Mouse (Mus musculus): ENCODE measurements around the gene Gm8094. TPM values are rescaled to one million over a fixed set of nuclear protein-coding genes. Genes with fewer than 3 reads are reported as not detected.
"Not testable (repeated sequence)": the region's sequence is repeated elsewhere in the genome, so short reads cannot be mapped to it uniquely, and the experiment has no call there.

The Gm8094 gene
- not detected in 2 replicates for polyA plus RNA-seq (2015; fragmentation: Nextera tagmentation; extraction: Ambion mirVana)

DNA sequence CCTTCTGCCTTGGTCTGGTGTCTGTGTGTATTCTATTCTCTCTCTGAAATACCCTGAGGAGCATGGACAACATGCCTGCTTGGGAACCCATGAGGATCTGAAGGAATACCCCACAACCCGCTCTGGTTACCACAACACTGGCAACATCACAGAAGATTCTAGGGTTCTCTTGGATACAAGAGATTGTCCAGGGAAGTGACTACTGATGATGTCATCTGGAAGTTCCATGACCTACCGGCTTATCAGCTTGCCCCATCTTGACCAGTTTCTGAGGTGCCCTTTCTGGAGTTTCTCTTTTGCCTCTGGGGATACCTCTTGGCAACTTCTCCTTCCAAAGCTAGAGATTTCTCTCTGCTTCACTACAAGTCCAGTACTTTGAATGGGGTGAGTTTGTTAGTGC is at the start of gene Gm8094:
Gm8094 (minus strand) TSS at position 101 of the 400 bp plus-strand sequence.
- not testable (repeated sequence) for H3K4me3 ChIP-seq

DNA sequence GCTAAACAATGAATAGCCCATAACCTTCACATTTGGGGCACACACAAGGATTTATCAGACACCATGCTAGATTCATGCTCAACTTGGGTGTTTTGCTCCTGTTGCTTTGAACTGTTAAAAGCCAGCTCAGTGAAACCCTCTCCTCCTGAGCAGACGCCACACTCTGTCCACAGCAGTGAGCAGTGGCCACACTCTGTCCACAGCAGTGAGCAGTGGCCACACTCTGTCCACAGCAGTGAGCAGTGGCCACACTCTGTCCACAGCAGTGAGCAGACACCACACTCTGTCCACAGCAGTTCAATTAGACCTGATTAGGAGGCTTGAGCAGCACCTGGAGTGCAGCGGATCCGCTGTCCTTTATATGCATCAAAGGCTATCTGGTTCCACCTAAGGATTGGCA is 43.2 kb upstream of the Gm8094 start:
- H3K9ac ChIP-seq; H3K36me3 ChIP-seq; H3K27ac ChIP-seq; H3K4me2 ChIP-seq (replicated peaks); H3K27me3 ChIP-seq; H3K4me1 ChIP-seq; H3K9me3 ChIP-seq; H3K4me3 ChIP-seq; ATAC-seq (ENCODE audit: low FRiP score, low read depth): not testable (repeated sequence)
- 85% methylated on average over 3 of the region's 3 CpGs for whole genome bisulfite sequencing

More for the DNA sequence above, at the start of gene Gm8094:
- H3K27me3 ChIP-seq; ATAC-seq (ENCODE audit: low FRiP score, low read depth); H3K4me1 ChIP-seq; H3K27ac ChIP-seq; H3K36me3 ChIP-seq; H3K9ac ChIP-seq; H3K4me2 ChIP-seq (replicated peaks); H3K9me3 ChIP-seq: not testable (repeated sequence)
- WGBS, result 82% methylated on average over 2 of the region's 2 CpGs

DNA sequence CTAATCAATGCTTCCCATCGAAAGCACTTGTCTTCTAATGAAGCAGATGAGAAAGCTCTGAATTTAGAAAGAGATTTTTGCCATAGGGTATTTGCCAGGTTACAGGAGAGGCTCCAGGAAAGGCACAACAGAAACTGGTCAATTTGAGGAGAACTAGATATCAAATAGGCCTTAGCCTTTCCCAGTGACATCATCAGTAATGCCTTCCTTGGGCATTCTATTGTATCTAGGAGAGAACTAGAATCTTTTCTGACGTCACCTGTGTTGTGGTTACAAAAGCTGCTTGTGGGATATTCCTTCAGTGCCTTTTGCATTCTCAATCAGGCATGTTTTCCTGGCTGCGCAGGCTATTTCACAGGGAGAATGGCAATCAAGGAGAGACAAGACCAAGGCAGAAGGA is 23.9 kb upstream of the Gm8094 start, which contains the start of gene Gm8104:
Gm8104 (plus strand) TSS at position 301 of the 400 bp plus-strand sequence.
- not testable (repeated sequence) for ATAC-seq (ENCODE audit: low FRiP score, low read depth); H3K4me3 ChIP-seq; H3K27me3 ChIP-seq; H3K27ac ChIP-seq; H3K4me1 ChIP-seq; H3K4me2 ChIP-seq (replicated peaks); H3K36me3 ChIP-seq; H3K9ac ChIP-seq; H3K9me3 ChIP-seq
- WGBS, result 79% methylated on average over 3 of the region's 3 CpGs

GRCm38 (mm10) chr14:43089103-43089919 is 12.9 kb upstream of the Gm8094 start:
- H3K4me1 ChIP-seq; ATAC-seq (ENCODE audit: low FRiP score, low read depth): not testable (repeated sequence)

GRCm38 (mm10) chr14:43084936-43085730 is 8.7 kb upstream of the Gm8094 start:
- not testable (repeated sequence) for H3K4me1 ChIP-seq; H3K4me3 ChIP-seq; H3K36me3 ChIP-seq; H3K27me3 ChIP-seq; H3K9me3 ChIP-seq; H3K27ac ChIP-seq; H3K4me2 ChIP-seq (replicated peaks); H3K9ac ChIP-seq; ATAC-seq (ENCODE audit: low FRiP score, low read depth)
- 79% methylated on average over 1 of the region's 1 CpGs for WGBS

More at GRCm38 (mm10) chr14:43089103-43089919, 12.9 kb upstream of the Gm8094 start:
- not testable (repeated sequence) for H3K27ac ChIP-seq; H3K9me3 ChIP-seq; H3K4me2 ChIP-seq (replicated peaks); H3K27me3 ChIP-seq; H3K9ac ChIP-seq; H3K4me3 ChIP-seq; H3K36me3 ChIP-seq
- WGBS, result 38% methylated on average over 1 of the region's 14 CpGs

DNA sequence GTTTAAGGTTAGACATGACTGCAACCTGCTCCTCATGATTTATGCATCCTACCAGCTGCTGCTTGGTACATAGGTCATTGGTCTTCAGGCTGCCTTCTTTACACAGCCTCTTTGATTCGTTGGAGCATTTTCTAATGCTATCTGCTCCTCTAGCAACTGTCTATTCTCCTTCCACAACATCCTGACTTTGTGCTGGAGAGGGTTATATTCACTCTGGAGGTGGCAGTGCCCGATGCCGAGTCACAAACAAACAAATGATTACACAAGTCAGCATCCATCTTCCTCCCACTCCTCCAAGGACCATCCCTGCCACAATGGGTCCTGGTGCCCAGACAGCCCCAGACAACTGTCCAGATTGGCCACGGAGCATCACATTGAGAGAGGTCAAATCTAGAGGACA is 16.3 kb downstream of the Gm8094 start:
- H3K9ac ChIP-seq; ATAC-seq (ENCODE audit: low FRiP score, low read depth): not testable (repeated sequence)
- 70% methylated on average over 4 of the region's 4 CpGs for WGBS

GRCm38 (mm10) chr14:43058063-43058462 is 18.4 kb downstream of the Gm8094 start:
- H3K9ac ChIP-seq; H3K4me2 ChIP-seq (replicated peaks); ATAC-seq (ENCODE audit: low FRiP score, low read depth); H3K4me1 ChIP-seq; H3K27me3 ChIP-seq; H3K4me3 ChIP-seq; H3K36me3 ChIP-seq; H3K9me3 ChIP-seq; H3K27ac ChIP-seq: not testable (repeated sequence)
- 79% methylated on average over 3 of the region's 3 CpGs for WGBS

More for the DNA sequence above, 16.3 kb downstream of the Gm8094 start:
- H3K27ac ChIP-seq; H3K9me3 ChIP-seq; H3K4me1 ChIP-seq; H3K4me2 ChIP-seq (replicated peaks); H3K36me3 ChIP-seq; H3K27me3 ChIP-seq; H3K4me3 ChIP-seq: not testable (repeated sequence)

Other genes starting within 250 kb of the Gm8094 start
- gene Gm21977, start 223.2 kb downstream of the Gm8094 start, polyA plus RNA-seq (2015; fragmentation: Nextera tagmentation; extraction: Ambion mirVana), result not detected in 2 replicates
- gene Gm8082, start 83.0 kb downstream of the Gm8094 start, polyA plus RNA-seq (2015; fragmentation: Nextera tagmentation; extraction: Ambion mirVana), result not detected in 2 replicates
- not detected in 2 replicates for gene Gm10376, start 61.0 kb downstream of the Gm8094 start, polyA plus RNA-seq (2015; fragmentation: Nextera tagmentation; extraction: Ambion mirVana)
- 0.08 TPM in 1 of 2 replicates, not detected in the other for gene Gm8104, start 24.0 kb upstream of the Gm8094 start, polyA plus RNA-seq (2015; fragmentation: Nextera tagmentation; extraction: Ambion mirVana)
- not detected in 2 replicates for gene Gm7233, start 103.2 kb upstream of the Gm8094 start, polyA plus RNA-seq (2015; fragmentation: Nextera tagmentation; extraction: Ambion mirVana)
- not detected in 2 replicates for gene Gm8122, start 158.7 kb upstream of the Gm8094 start, polyA plus RNA-seq (2015; fragmentation: Nextera tagmentation; extraction: Ambion mirVana)
- gene Gm8126, start 182.0 kb upstream of the Gm8094 start, polyA plus RNA-seq (2015; fragmentation: Nextera tagmentation; extraction: Ambion mirVana), result not detected in 2 replicates
- gene Gm9732, start 198.4 kb upstream of the Gm8094 start, polyA plus RNA-seq (2015; fragmentation: Nextera tagmentation; extraction: Ambion mirVana), result not detected in 2 replicates
- gene Gm8127, start 217.2 kb upstream of the Gm8094 start, polyA plus RNA-seq (2015; fragmentation: Nextera tagmentation; extraction: Ambion mirVana), result not detected in 2 replicates